Mouse (Mus musculus) G1E-ER4 (cell line): Measurements from ENCODE around the gene Kat6b. TPM values are rescaled to one million over a fixed set of nuclear protein-coding genes. Genes with fewer than 3 reads are reported as not detected.

Source experiments
- GATA1 ChIP-seq: IDR thresholded peaks from one replicate; pipeline ENCODE4 v1.8.0; 2012; ENCODE audit warnings: low read length, inconsistent platforms
- polyA plus RNA-seq: library from polyadenylated mRNA; stranded (reverse); fragments of >175 nt; gene quantifications from 2 replicates; pipeline ENCODE4 v1.2.3, GENCODE M21; 2012

Kat6b gene
- polyA plus RNA-seq, 1 experiment: 3.5 TPM

GRCm38 (mm10) chr14:21631665-21632200, 150.5 kb downstream of the Kat6b start:
- no peak for TF ChIP-seq GATA1

DNA sequence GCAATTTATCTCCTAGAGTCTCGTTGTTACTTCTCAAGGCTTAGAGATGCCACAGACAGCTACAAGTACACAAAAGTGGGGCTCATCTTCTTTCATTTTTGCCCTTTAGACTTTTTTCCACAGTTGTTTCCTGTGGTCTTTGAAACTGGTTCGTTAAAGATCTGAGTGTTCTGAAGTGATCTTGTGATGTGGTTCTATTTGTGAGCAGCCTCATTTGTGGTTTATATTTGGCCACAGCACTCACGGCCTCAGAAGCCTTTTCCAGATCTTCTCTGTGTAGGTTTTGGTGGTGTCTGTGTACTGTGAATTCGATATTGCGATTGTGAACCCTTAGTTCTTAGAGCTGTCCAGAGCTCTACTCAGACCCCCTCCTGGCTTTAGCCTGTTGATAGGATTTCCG, 155.3 kb downstream of the Kat6b start:
- TF ChIP-seq GATA1: no peak

- TF ChIP-seq GATA1: no peak
Observed at GRCm38 (mm10) chr14:21640806-21641435, 159.7 kb downstream of the Kat6b start.

- TF ChIP-seq GATA1: no peak
Observed at GRCm38 (mm10) chr14:21653813-21654212, 172.6 kb downstream of the Kat6b start.

- TF ChIP-seq GATA1: no peak
Observed at GRCm38 (mm10) chr14:21659155-21659554, 177.9 kb downstream of the Kat6b start.

DNA sequence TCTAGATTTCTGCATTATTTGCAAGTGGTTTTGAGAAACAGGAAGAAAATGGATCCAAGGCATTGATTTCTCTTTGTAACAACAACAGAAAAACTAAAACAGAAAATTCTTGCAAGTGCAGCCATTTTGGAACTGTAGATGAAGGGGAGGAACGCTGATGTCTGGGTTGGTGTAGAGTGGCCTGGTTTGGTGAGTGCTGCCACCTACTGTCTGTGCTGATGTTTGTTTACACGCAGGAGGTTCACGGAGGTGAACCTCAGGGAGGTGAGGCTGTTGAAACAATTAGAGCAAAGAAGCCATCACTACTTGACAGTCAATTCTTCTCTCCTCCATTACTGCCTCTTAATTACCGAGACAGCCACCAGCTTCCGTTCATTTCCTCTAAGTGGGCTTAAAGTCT, 178.4 kb downstream of the Kat6b start:
- no peak for TF ChIP-seq GATA1

- no peak for TF ChIP-seq GATA1
Observed at GRCm38 (mm10) chr14:21662465-21663142, 181.4 kb downstream of the Kat6b start.

DNA sequence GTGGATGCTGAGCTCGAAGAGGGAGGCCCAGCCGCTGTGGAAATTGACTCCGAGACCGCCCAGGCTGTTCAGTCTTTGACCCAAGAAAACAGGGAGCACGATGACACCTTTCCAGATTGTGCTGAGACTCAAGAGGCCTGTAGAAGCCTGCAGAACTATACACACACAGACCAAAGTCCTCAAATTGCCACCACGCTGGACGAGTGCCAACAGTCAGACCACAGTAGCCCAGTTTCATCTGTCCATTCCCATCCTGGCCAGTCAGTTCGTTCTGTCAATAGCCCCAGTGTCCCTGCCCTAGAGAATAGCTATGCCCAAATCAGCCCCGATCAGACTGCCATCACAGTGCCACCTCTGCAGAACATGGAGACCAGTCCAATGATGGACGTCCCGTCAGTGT, 188.0 kb downstream of the Kat6b start:
- no peak for TF ChIP-seq GATA1

GRCm38 (mm10) chr14:21669633-21670421, 188.6 kb downstream of the Kat6b start:
- TF ChIP-seq GATA1: no peak

DNA sequence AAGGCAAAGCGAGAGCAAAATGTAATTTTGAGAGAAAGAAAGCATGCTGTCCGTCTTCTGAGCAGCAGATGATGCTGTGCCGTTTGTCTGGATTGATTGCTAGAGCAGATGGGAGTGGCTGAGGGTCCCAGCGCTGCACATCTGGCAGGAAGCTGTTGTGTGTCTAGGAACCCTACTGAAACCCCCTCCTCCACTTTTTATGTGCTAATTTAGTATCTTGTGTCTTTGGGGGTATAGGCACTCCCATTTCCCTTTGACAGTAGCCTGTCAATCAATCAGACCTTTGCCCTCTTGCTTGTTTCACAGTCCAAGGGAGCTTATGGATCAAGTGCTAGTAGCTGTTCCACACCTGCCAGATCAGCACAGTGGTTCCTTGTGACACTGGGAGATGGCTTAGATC, 191.9 kb downstream of the Kat6b start:
- TF ChIP-seq GATA1: no peak

DNA sequence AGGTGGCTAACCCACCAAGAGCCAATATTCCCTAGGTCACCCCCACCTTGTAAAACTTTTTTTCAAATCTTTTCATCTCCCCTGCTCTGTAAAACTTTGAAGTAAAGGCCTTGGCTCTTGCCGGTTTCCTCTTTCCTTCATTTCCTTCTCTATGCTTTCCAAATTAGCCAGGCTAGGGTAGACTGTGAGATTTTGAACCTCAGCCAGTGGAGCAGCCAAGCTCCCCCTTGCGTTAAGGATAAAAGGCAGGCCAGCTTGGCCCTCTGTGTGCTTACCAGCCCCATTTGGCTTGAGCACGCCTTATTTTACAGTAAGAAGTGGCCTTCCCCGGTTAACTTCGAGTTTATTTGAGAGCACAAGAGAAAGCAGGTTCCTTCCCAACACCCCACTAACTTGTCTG, 193.2 kb downstream of the Kat6b start:
- TF ChIP-seq GATA1: no peak

- TF ChIP-seq GATA1: no peak
Observed at GRCm38 (mm10) chr14:21676223-21676622, 195.0 kb downstream of the Kat6b start.

GRCm38 (mm10) chr14:21678509-21679285, 197.5 kb downstream of the Kat6b start:
- no peak for TF ChIP-seq GATA1

DNA sequence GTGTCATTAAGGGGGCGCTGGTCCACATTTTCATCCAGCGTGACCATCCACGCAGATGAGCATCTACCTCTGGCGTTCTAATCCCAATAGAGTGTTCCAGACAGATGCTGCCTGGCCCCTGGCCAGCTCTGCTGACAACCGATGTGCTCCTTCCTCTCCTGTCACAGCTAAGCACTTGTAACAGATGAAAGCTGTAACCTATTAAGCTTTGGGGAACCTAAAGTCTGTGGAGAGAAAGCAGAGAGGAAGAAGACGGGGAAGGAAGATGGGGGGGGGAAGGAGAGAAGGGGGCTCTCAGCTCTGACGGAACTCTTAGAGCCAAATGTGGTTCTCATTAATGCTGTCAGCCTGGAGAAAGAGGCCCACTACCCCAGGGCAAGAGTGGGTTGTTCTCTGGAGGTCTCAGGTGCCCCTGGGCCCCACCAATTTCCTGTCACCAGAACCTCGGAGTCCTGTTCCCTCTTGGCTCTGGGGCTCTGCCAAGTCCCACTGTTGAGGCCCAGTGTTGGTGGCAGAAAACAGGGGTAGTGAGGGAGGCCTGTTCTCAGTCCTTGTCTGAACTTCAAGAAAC, 198.5 kb downstream of the Kat6b start:
- TF ChIP-seq GATA1: no peak

GRCm38 (mm10) chr14:21682681-21683129, 201.5 kb downstream of the Kat6b start:
- TF ChIP-seq GATA1: no peak
